Mouse (Mus musculus) G1E (cell line): ENCODE measurements around the gene Olfr203.

ENCODE experiments used
- CTCF ChIP-seq: IDR thresholded peaks from 2 replicates; pipeline ENCODE4 v1.5.1; 2012; ENCODE audit warnings: low read depth, low read length, inconsistent platforms, mixed read lengths
- GATA1 ChIP-seq: IDR thresholded peaks from 2 replicates; pipeline ENCODE4 v1.6.1; 2012; ENCODE audit warnings: borderline replicate concordance, low read length, inconsistent platforms, mixed read lengths
- GATA2 ChIP-seq: IDR thresholded peaks from 2 replicates; pipeline ENCODE4 v1.6.1; 2012; ENCODE audit warnings: low read depth, low read length, inconsistent platforms, borderline replicate concordance
- POLR2AphosphoS5 ChIP-seq: IDR thresholded peaks from 2 replicates; pipeline ENCODE4 v1.6.1; 2012; ENCODE audit warnings: low read depth, low read length, inconsistent platforms; ENCODE audit not compliant: insufficient replicate concordance
- TAL1 ChIP-seq: conservative IDR thresholded peaks from 2 replicates; pipeline ENCODE4 v1.6.1; 2012; ENCODE audit warnings: low read depth, low read length, inconsistent platforms, mixed read lengths

DNA sequence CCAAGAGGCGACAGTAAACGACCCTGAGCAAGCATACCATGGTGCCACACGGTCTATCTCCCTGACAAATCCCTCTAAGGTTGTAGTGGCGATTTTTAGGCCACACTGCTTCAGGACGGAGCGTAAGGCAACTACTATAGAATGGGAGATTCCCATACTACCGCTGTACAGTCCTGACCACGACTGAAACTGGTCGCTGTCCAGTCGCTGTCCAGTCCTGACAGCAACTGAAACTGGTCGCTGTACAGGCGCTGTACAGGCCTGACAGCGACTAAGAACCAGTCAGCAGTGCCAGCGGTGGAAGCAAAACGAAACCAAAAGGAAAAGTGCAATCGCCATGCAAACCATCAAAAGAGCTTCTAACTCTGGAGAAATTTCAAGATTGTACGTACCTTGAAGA lies 49.0 kb upstream of the Olfr203 start:
- TF ChIP-seq CTCF (no peak), POLR2AphosphoS5 (no peak), GATA1 (no peak), TAL1 (no peak), GATA2 (no peak)
